Mouse (Mus musculus) telencephalon, adult 2 months (tissue): ENCODE data around the gene Ncoa5.

Experiments
- DNase-seq: peaks from one replicate; pipeline ENCODE4 v3.0.0-alpha.2; 2011; ENCODE audit warnings: low read depth, low spot score

The Ncoa5 gene

GRCm38 (mm10) chr2:165049044-165049443 is 14.4 kb upstream of the Ncoa5 start:
- DNase-seq: no peak

DNA sequence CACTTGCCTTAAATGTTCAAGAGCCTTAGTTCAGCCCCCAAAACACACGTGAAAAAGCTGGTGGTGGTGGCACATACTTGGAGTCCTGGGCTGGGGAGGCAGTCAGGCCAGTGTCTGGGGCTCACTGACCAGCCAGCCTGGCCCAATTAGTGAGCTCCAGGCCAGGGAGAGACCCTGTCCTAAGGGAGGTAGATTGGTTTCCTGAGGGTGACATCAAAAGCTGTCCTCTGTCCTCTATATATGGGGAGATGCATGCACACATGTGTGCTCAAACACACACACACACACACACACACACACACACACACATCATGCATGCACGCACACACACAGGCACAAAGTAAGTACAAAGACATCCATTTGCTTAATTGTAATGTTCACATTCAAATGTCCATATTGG is 9.1 kb upstream of the Ncoa5 start:
- no peak for DNase-seq

GRCm38 (mm10) chr2:165043090-165043636 is 8.5 kb upstream of the Ncoa5 start:
- DNase-seq: peak; percentile 32

DNA sequence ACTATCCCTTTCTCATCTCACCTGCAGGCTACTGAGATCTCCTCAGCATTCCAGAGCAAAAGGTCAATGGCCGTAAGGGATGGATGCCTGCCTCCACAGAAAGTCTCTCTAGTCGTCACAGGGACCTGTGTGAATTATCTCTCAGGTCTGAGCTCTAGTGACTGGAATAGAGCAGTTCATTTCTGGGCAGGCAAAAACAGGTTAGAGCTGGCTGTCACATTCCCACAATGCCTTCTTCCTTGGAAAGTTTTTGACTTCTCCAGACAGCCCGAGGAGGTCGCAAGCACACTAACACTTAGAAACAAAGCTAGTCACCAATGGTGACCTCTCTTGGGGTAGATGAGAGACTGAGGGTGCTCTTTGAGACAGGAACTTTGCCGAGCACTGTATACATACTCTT is 7.5 kb upstream of the Ncoa5 start:
- no peak for DNase-seq

GRCm38 (mm10) chr2:165037415-165037814 is 2.7 kb upstream of the Ncoa5 start:
- DNase-seq: no peak

GRCm38 (mm10) chr2:165035058-165035431 is 378 bp upstream of the Ncoa5 start:
- no peak for DNase-seq

GRCm38 (mm10) chr2:165033306-165033705 is 1.4 kb downstream of the Ncoa5 start:
- no peak for DNase-seq

DNA sequence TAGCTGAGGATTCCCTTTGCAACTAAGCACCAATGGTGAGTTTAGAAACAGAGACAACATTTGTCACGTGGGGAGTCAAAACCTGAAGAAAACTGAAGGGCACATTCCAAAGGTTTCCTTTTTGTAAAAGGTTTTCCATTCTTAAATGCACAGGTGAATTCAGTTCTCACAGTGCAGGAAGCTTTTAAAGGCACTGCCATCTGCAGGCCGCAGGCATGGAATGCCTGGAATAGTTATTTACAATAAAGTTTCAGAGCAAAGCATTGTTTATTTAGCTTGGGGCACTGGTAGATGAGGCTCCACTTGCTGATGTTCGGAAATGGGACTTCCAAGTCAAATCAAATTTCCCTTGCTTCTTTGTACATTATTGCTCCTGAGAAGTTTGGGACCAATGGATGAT is 2.1 kb downstream of the Ncoa5 start:
- no peak for DNase-seq

- DNase-seq: no peak
Measured at GRCm38 (mm10) chr2:165027163-165027562, 7.5 kb downstream of the Ncoa5 start.

DNA sequence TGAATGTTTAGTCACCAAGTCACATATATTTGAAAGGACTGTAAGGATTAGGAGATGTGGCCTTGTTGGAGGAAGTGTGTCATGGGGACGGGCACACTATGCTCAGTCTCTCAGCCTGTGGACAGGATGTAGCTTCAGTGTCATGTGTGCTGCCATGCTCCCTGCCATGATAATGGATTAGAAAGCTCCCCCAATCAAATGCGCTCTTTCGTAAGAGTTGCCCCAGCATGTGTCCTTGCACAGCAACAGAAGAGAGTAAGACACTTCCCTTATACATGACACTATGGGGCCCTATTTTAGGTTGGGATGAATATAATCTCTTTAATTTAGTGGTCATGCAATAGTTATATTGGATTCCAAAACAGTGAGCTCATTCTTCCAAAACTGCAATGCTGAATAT is 14.2 kb downstream of the Ncoa5 start:
- DNase-seq: no peak

- DNase-seq: no peak
Measured at GRCm38 (mm10) chr2:165014935-165015334, 19.7 kb downstream of the Ncoa5 start.

DNA sequence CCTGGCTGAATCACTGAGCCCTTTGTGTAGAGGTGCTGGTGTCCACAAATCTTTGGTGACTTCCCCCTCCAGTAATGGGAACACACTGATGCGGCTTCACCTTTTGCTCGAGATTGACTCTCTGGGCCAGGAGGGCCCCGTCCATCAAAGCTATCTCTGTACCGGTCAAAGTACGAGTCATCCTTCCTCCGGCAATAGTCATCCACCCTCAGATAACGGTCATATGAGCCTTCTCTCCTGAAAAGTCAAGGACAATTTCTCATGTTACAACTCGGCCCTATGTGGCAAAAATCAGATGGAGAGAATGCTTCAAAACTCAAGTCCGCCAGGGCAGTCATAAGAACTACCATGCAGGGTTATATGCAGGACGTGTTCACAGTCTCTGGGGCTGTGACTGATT is 24.3 kb downstream of the Ncoa5 start:
- no peak for DNase-seq

- no peak for DNase-seq
Measured at GRCm38 (mm10) chr2:165009581-165009980, 25.1 kb downstream of the Ncoa5 start.

DNA sequence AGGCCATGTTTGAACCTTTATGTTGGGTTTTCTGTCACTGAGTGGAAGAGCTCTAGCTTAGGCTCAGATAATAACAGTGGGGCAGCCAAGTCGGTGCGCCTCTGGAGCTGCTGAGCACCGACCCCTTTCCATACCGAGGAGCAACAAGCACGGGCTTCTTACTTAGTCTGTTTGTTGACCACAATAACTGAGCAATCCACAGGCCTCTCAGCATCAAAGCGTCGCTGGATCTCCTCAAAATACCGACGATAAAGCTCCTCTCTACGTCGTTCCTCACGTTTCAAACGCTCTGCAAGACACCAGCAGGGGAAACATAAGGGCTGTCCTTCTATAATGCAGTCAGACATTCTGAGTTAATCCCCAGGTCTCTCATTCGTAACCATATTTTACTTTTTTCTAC is 25.5 kb downstream of the Ncoa5 start:
- no peak for DNase-seq

DNA sequence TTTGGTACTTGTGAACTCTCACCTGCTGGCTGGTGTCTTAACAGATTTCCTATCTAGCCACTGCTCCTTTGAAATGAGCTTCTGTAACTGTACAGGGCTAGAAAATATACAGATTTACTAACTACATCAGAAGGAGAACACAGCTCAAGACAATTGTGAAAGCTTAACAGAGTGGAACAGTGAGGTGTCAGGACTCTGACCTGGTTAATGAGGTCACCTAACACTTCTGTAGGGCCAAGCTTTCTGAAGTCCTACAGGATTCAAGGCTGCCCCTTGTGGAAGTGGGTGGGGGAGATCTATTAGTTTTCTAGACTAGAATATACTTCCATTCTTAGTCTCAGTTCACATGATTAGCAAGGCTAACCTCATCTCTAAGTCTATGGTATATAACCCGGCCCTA is 26.7 kb downstream of the Ncoa5 start:
- DNase-seq: no peak

- DNase-seq: no peak
Measured at GRCm38 (mm10) chr2:165006813-165007212, 27.9 kb downstream of the Ncoa5 start.

DNA sequence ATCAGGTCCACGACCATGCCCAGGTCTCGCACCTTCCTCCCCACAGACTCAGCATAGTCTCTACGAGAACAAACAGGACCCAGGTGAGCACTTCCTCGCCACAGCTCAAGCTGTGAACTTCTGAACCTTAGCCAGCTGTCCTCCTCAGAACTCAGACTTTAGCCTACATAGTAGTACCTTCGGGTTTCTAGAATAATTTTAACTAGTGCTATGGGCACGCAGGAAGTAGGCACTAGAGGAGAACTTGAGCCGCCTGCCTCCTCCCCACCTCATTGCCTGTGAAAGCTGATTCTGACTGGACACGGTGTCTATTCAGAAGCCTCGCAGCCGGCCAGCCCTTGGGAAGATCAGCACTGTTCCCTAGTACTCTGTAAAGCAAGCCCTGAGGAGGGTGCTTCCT is 30.4 kb downstream of the Ncoa5 start:
- no peak for DNase-seq

- DNase-seq: no peak
Measured at GRCm38 (mm10) chr2:165003108-165003507, 31.6 kb downstream of the Ncoa5 start.

- no peak for DNase-seq
Measured at GRCm38 (mm10) chr2:165001958-165002357, 32.7 kb downstream of the Ncoa5 start.

DNA sequence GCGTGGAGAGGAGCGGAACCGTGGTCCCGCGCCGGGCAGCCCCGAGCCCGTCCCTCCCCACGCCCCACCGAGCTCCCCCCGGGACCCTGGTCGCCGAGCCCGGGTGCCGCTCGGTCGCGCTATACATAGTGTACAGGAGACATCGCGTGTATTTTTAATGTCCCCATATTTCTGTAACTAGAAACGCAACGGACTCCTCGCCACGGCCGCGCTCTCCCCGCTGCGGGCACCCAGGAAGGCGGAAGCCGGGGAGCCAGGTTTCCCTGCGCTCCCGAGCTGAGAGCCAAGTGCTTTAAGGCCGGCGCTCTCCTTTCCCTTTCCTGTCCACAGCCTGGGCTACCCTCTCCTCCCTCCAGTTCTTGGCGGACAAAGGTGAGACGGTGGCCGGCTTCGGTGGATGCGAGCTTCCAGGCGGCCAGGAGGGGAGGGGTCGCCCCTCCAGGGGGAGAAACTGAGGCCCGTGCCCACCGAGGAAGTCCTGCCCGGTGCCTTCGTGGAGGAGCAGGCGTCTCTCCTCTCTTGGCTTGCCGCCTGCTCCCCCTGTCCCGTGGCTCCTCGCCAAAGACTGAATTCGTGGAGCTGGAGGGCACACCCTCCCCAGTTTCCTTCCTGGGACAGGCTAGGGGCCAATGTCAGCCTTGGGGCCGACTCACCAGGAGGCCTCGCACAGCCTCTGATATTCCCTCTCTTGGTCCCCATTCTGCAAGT is 36.8 kb downstream of the Ncoa5 start:
- no peak for DNase-seq

GRCm38 (mm10) chr2:164996848-164997720 is 37.6 kb downstream of the Ncoa5 start:
- no peak for DNase-seq

DNA sequence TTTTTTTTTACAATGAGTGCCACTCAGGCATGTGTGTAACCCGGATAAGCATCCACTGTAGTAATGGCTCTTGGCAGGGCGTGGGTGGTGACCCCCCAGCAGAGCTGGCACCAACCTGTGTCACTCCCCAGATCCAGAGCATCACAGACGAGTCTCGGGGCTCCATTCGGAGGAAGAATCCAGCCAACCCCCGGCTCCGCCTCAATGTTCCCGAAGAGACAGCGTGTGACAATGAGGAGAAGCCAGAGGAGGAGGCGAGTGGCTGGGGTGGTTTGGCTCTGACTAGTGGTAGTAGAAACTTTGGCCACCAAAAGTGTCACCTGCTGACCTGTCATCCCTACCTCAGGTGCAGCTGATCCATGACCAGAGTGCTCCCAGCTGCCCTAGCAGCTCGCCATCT is 38.7 kb downstream of the Ncoa5 start:
- no peak for DNase-seq
